Mouse (Mus musculus): Measurements from ENCODE around the gene Pik3ca.
"Not testable (repeated sequence)": the region's sequence is repeated elsewhere in the genome, so short reads cannot be mapped to it uniquely, and the experiment has no call there.

The Pik3ca gene

GRCm38 (mm10) chr3:32402990-32403885 lies 5.8 kb downstream of the Pik3ca start:
- DNase-seq: no peak

- DNase-seq: no peak
Measured at GRCm38 (mm10) chr3:32405699-32406098, 8.2 kb downstream of the Pik3ca start.

- DNase-seq: no peak
Measured at GRCm38 (mm10) chr3:32406804-32407203, 9.3 kb downstream of the Pik3ca start.

- no peak for DNase-seq
Measured at GRCm38 (mm10) chr3:32408811-32409273, 11.4 kb downstream of the Pik3ca start.

- no peak for DNase-seq
Measured at GRCm38 (mm10) chr3:32412502-32413044, 15.1 kb downstream of the Pik3ca start.

- no peak for DNase-seq
Measured at GRCm38 (mm10) chr3:32414381-32414780, 16.9 kb downstream of the Pik3ca start.

- no peak for DNase-seq
Measured at GRCm38 (mm10) chr3:32415370-32416309, 18.2 kb downstream of the Pik3ca start.

GRCm38 (mm10) chr3:32417751-32418211 lies 20.3 kb downstream of the Pik3ca start:
- no peak for DNase-seq

- DNase-seq: no peak
Measured at GRCm38 (mm10) chr3:32419866-32420265, 22.4 kb downstream of the Pik3ca start.

- DNase-seq: no peak
Measured at GRCm38 (mm10) chr3:32421115-32422054, 23.9 kb downstream of the Pik3ca start.

GRCm38 (mm10) chr3:32427695-32428094 lies 30.2 kb downstream of the Pik3ca start:
- no peak for DNase-seq

GRCm38 (mm10) chr3:32428361-32428760 lies 30.9 kb downstream of the Pik3ca start:
- DNase-seq: no peak

GRCm38 (mm10) chr3:32428921-32429320 lies 31.4 kb downstream of the Pik3ca start:
- DNase-seq: no peak

GRCm38 (mm10) chr3:32429351-32429750 lies 31.9 kb downstream of the Pik3ca start:
- not testable (repeated sequence) for DNase-seq

GRCm38 (mm10) chr3:32430394-32430793 lies 32.9 kb downstream of the Pik3ca start:
- no peak for DNase-seq

- no peak for DNase-seq
Measured at GRCm38 (mm10) chr3:32434016-32434415, 36.5 kb downstream of the Pik3ca start.

GRCm38 (mm10) chr3:32436101-32436500 lies 38.6 kb downstream of the Pik3ca start:
- no peak for DNase-seq

GRCm38 (mm10) chr3:32437297-32437696 lies 39.8 kb downstream of the Pik3ca start:
- no peak for DNase-seq

- no peak for DNase-seq
Measured at GRCm38 (mm10) chr3:32437820-32438219, 40.3 kb downstream of the Pik3ca start.

- DNase-seq: no peak
Measured at GRCm38 (mm10) chr3:32438716-32439115, 41.2 kb downstream of the Pik3ca start.

- DNase-seq: no peak
Measured at GRCm38 (mm10) chr3:32441710-32442109, 44.2 kb downstream of the Pik3ca start.

Data from cerebellum, adult 11 months (tissue).